Mouse (Mus musculus): ENCODE measurements around the gene Ruvbl2. TPM values are rescaled to one million over a fixed set of nuclear protein-coding genes. Genes with fewer than 3 reads are reported as not detected.
"Not testable (repeated sequence)": the region's sequence is repeated elsewhere in the genome, so short reads cannot be mapped to it uniquely, and the experiment has no call there.

The Ruvbl2 gene
- polyA plus RNA-seq, 1 experiment from 2014 or later: 173 TPM

DNA sequence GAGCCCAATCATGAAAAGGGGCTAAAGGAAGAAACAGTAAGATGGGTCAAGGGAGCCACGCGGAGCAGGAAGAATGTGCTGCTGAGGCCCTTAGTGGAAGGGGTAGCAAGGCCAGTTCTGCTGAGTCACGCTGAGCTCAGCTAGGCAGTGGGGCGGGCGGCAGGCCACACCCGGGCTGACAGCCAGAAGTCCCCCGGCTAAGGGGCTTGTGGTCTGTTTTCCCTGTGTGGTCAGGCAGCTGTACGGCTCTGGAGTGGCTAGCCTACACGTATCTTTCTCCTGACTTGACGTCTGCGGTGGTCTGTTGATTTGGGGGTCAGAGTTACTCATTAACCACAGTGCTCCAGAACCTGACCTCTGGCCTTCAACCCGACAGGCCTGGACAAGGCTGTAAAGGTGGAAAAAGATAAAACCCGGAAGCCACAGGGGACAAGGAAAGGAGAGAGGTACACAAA lies 23.0 kb upstream of the Ruvbl2 start:
- H3K9me3 ChIP-seq (ENCODE audit: low read depth, low read length): no peaks in the 10 kb centered on the region
- 10% methylated on average over 13 of the region's 13 CpGs for WGBS
- DNase-seq (peak; percentile 87), ATAC-seq (ENCODE audit: insufficient read depth) (peak; percentile 30; the same call in 1 of the 2 replicates)
- peak overlapping the region; percentile 93 for H3K27ac ChIP-seq (ENCODE audit: low read depth)
- H3K4me2 ChIP-seq: peak overlapping the region; percentile 66
- H3K9ac ChIP-seq: peak overlapping the region; percentile 90
- no peak for TF ChIP-seq CTCF (IDR thresholded peaks at IDR 0.05; ENCODE audit: low read depth)
- H3K36me3 ChIP-seq (ENCODE audit: insufficient read depth): peaks cover 69% of the 10 kb centered on the region
- no peaks in the 10 kb centered on the region for H3K27me3 ChIP-seq (ENCODE audit: insufficient read depth, low read length)
- peak overlapping the region; percentile 51 for H3K4me3 ChIP-seq (ENCODE audit: low read depth, low read length)
- H3K4me1 ChIP-seq (ENCODE audit: insufficient read depth): peaks cover 23% of the 10 kb centered on the region

DNA sequence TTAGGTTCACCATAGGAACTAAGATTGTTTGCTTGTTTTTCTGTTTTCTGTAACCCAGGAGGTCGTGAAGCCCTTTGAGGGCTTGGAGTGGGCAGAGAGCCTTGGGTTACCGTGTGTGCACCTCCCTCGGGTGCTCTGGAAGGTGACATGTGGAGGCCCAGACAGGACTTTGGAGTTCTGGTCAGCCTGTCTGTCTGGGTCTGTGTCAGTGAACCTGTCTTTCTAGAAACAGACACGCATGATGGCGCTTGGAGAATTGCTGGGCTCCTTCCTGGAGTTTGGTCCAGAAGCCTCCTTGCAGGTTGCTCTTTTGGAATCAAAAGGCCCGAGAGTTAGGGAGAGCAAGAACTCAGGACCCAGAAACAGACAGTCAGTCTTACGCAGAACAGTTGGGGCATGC lies 22.5 kb upstream of the Ruvbl2 start:
- peak; percentile 17 for DNase-seq
- H3K36me3 ChIP-seq (ENCODE audit: insufficient read depth): peaks cover 68% of the 10 kb centered on the region
- H3K27ac ChIP-seq (ENCODE audit: low read depth): peak overlapping the region; percentile 93
- no peak for TF ChIP-seq CTCF (IDR thresholded peaks at IDR 0.05; ENCODE audit: low read depth)
- no peaks in the 10 kb centered on the region for H3K9me3 ChIP-seq (ENCODE audit: low read depth, low read length)
- no peaks in the 10 kb centered on the region for H3K27me3 ChIP-seq (ENCODE audit: insufficient read depth, low read length)
- peaks cover 23% of the 10 kb centered on the region for H3K4me1 ChIP-seq (ENCODE audit: insufficient read depth)
- ATAC-seq (ENCODE audit: insufficient read depth): 0 out of 2 replicates have a peak, but pooled peaks have one; percentile 3
- peak overlapping the region; percentile 51 for H3K4me3 ChIP-seq (ENCODE audit: low read depth, low read length)
- 62% methylated on average over 7 of the region's 7 CpGs for WGBS
- peak overlapping the region; percentile 66 for H3K4me2 ChIP-seq
- peak overlapping the region; percentile 90 for H3K9ac ChIP-seq

DNA sequence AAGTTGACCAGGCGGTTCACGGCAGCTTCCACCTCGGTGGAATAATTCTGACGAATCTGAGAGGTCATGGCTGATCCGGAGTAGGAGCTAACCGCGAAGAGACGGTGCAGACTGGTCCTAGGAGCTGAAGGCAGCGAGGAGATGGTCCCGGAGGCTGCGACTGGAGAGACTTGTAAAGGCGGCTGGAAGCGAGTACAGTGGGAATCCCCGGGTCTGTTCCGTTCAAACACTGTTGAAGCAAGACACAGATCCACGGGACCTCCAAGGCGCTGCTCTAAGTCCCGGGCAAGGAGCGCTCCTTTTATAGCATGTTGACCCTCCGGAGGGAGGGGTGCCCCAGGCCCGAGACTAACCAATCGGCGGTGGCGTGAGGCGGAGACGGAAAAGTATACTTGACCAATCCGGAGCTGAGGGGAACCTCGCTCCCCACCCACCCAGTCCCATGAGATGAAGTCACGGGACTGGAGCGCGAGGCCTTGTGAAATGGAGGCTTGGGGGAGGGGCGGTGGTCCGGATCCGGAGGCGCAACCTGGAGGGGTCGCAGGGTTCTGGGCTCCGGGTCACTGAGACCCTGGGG lies 21.8 kb upstream of the Ruvbl2 start, which contains the start of gene Ftl1:
Gene Ftl1 (minus strand): TSS at position 321 of the 577 bp plus-strand sequence.
- WGBS: under 1% methylated on average over 31 of the region's 37 CpGs
- peak within 1 kb of the TSS; percentile 51 for H3K4me3 ChIP-seq (ENCODE audit: low read depth, low read length)
- peak within 1 kb of the TSS; percentile 83 for H3K4me2 ChIP-seq
- peaks cover 68% of the 10 kb centered on the region for H3K36me3 ChIP-seq (ENCODE audit: insufficient read depth)
- ATAC-seq (ENCODE audit: insufficient read depth) (peak; percentile 94), DNase-seq (peak; percentile 99)
- H3K9me3 ChIP-seq (ENCODE audit: low read depth, low read length); H3K27me3 ChIP-seq (ENCODE audit: insufficient read depth, low read length): not testable (repeated sequence)
- peak within 1 kb of the TSS; percentile 96 for H3K27ac ChIP-seq (ENCODE audit: low read depth)
- peak within 1 kb of the TSS; percentile 90 for H3K9ac ChIP-seq
- H3K4me1 ChIP-seq (ENCODE audit: insufficient read depth): peaks cover 23% of the 10 kb centered on the region

DNA sequence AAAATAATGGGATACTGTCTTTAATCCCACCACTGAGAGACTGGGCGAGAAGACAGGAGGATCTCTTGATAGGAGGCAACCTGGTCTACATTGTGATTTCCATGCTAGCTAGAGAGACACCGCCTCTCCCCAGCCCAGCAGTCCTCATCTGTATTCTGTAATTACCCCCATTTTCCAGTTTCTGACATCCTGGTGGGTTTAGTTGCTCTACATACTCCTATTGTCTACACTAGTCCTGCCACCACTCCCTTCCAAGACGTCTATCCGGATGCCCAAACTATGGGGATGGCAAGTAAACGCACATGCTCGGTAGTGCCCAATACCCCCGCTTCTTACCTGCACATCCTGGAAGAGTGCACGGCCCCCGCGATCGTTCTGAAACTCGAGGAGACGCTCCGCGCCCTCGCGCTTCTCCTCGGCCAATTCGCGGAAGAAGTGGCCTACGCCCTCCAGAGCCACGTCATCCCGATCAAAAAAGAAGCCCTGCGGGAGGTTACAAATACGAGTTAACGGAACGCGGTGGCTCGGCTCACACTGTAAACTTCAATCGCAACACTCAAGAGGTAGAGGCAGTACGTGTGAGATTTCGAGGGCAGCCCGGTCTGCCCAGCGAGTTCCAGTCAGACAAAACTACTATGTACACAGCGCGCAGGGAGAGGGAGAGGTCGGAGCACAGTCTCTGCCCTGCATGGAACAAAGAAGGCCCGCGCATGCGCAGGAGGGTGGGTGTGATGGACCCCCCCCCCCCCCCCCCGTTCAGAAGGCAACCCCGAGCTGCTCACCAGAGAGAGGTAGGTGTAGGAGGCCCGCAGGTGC lies 21.1 kb upstream of the Ruvbl2 start:
- Histone ChIP-seq H3K4me1 (ENCODE audit: insufficient read depth) (peaks cover 23% of the 10 kb centered on the region), H3K27me3 (ENCODE audit: insufficient read depth, low read length) (no peaks in the 10 kb centered on the region), H3K9ac (peak overlapping the region; percentile 90), H3K27ac (ENCODE audit: low read depth) (peak overlapping the region; percentile 96), H3K4me3 (ENCODE audit: low read depth, low read length) (peak overlapping the region; percentile 51), H3K36me3 (ENCODE audit: insufficient read depth) (peaks cover 68% of the 10 kb centered on the region), H3K4me2 (peak overlapping the region; percentile 83), H3K9me3 (ENCODE audit: low read depth, low read length) (no peaks in the 10 kb centered on the region)
- ATAC-seq (ENCODE audit: insufficient read depth): peak; percentile 75
- no peak for TF ChIP-seq CTCF (IDR thresholded peaks at IDR 0.05; ENCODE audit: low read depth)
- WGBS: under 1% methylated on average over 39 of the region's 43 CpGs
- peak; percentile 91 for DNase-seq

GRCm38 (mm10) chr7:45457204-45458060 lies 19.5 kb upstream of the Ruvbl2 start:
- 49% methylated on average over 10 of the region's 10 CpGs for WGBS

DNA sequence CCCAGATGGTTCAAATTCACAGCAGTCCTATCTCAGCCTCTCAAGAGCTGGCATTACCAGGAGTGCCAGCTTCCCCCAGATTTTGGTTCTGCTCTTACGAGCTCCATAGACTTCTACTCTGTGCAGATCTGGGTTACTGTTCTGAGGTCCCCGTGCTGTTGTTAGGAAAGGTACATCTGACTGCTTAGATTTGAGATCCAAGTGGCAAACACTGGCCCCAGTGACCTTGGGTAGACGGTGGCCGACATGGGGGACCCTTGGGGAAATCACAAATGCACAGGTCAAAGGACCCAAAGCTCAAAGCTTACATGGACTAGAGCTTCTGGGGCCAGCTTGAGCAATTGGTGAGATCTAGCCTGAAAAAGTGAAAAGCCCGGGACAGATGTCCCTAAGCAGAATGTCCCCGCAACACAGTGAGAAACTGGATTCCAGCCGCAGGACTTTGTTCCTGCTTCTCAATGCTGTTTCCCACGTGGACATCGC lies 18.9 kb upstream of the Ruvbl2 start:
- no peak for ATAC-seq (ENCODE audit: insufficient read depth)
- H3K4me3 ChIP-seq (ENCODE audit: low read depth, low read length): peak overlapping the region; percentile 51; the same call in 1 of the 2 replicates

More at GRCm38 (mm10) chr7:45457204-45458060, 19.5 kb upstream of the Ruvbl2 start:
- DNase-seq (peak; percentile 35), ATAC-seq (ENCODE audit: insufficient read depth) (no peak)
- H3K9ac ChIP-seq: peak overlapping the region; percentile 90
- H3K27ac ChIP-seq (ENCODE audit: low read depth): peak overlapping the region; percentile 52; the same call in 1 of the 2 replicates
- H3K4me1 ChIP-seq (ENCODE audit: insufficient read depth): peaks cover 23% of the 10 kb centered on the region
- no peak for TF ChIP-seq CTCF (IDR thresholded peaks at IDR 0.05; ENCODE audit: low read depth)
- peak overlapping the region; percentile 51 for H3K4me3 ChIP-seq (ENCODE audit: low read depth, low read length)
- peaks cover 65% of the 10 kb centered on the region for H3K36me3 ChIP-seq (ENCODE audit: insufficient read depth)
- H3K27me3 ChIP-seq (ENCODE audit: insufficient read depth, low read length): no peaks in the 10 kb centered on the region
- H3K9me3 ChIP-seq (ENCODE audit: low read depth, low read length): no peaks in the 10 kb centered on the region
- H3K4me2 ChIP-seq: peak overlapping the region; percentile 83

More for the DNA sequence above, 18.9 kb upstream of the Ruvbl2 start:
- DNase-seq: peak; percentile 26
- WGBS: 37% methylated on average over 9 of the region's 9 CpGs
- no peak overlapping the region; the same call in 1 of the 2 replicates for H3K9ac ChIP-seq
- peak overlapping the region; percentile 52; the same call in 1 of the 2 replicates for H3K27ac ChIP-seq (ENCODE audit: low read depth)
- TF ChIP-seq CTCF (IDR thresholded peaks at IDR 0.05; ENCODE audit: low read depth): no peak
- no peaks in the 10 kb centered on the region for H3K9me3 ChIP-seq (ENCODE audit: low read depth, low read length)
- peaks cover 23% of the 10 kb centered on the region for H3K4me1 ChIP-seq (ENCODE audit: insufficient read depth)
- peak overlapping the region; percentile 83 for H3K4me2 ChIP-seq
- H3K27me3 ChIP-seq (ENCODE audit: insufficient read depth, low read length): no peaks in the 10 kb centered on the region
- H3K36me3 ChIP-seq (ENCODE audit: insufficient read depth): peaks cover 65% of the 10 kb centered on the region
